ENCODE assay signal across 26 mouse cellular contexts in genomic region chr1:66922061-66922460, GRCm38 (mm10). TPM values are rescaled to one million over a fixed set of nuclear protein-coding genes. Genes with fewer than 3 reads are reported as not detected.
DNase-seq lines count a peak whose midpoint lies in the region; TF ChIP-seq lines count a peak whose summit lies in the region.
"Had no signal": no experiment of that assay in that cellular context is flagged by ENCODE, and none has a peak within 500 bp of the region (broad histone marks: within the 10 kb centered on the region; RNA-seq: fewer than 3 reads in every experiment).

No protein-coding gene starts in this region.

- H3K36me3 ChIP-seq in C2C12 (ENCODE audit: control insufficient read depth, insufficient read depth), result no peaks in the 10 kb centered on the region
- H3K36me3 ChIP-seq: embryonic facial prominence, embryonic 13.5 days; forebrain, embryonic 10.5 days; heart, embryonic 13.5 days; intestine, embryonic 15.5 days had no signal

- DNase-seq in gastrocnemius, adult 2 months, result peak; percentile 42
- DNase-seq in gastrocnemius, postnatal 36 days, result no peak
- DNase-seq in brain, adult 2 months (ENCODE audit: low read depth, low spot score), result peak; percentile 15
- no peak for DNase-seq in cerebellum, adult 18-20 months
- DNase-seq in yolk sac, embryonic 10.5 days (ENCODE audit: low spot score), result no peak
- DNase-seq: adrenal gland, adult 8-10 months; adrenal gland, postnatal 25 days; cerebellum, adult 2 months; cerebellum, adult 9-11 months; cerebellum, postnatal 25 days; gastrocnemius, postnatal 10 days; heart, adult 18-20 months; heart, postnatal 14 days; heart, postnatal 4 days; kidney, adult 11 months had no signal

- no peak overlapping the region for H3ac ChIP-seq in C2C12 (ENCODE audit: control insufficient read depth, insufficient read length, low read depth)

- H3K4me3 ChIP-seq in gastrocnemius, adult 2 months, result no peak overlapping the region
- H3K4me3 ChIP-seq in C2C12 (ENCODE audit: insufficient read depth, poor library complexity, severe bottlenecking), result no peak overlapping the region
- H3K4me3 ChIP-seq: embryonic facial prominence, embryonic 13.5 days; forebrain, embryonic 10.5 days; forebrain, embryonic 13.5 days; heart, embryonic 10.5 days; heart, embryonic 13.5 days; intestine, embryonic 15.5 days had no signal

- TF ChIP-seq CTCF in gastrocnemius, adult 2 months (IDR thresholded peaks at IDR 0.05), result no peak
- TF ChIP-seq CTCF in C2C12 (IDR thresholded peaks at IDR 0.05; ENCODE audit: control insufficient read depth, insufficient read depth, insufficient read length), result no peak

- no peaks in the 10 kb centered on the region for H3K79me3 ChIP-seq in C2C12 (ENCODE audit: low read depth)

- intact Hi-C loops in gastrocnemius, adult 2 months (cut with DNase I), result no loop called here
- intact Hi-C loops in gastrocnemius, postnatal 36 days (cut with DNase I), result no loop called here

- peak overlapping the region; percentile 81 for H3K27ac ChIP-seq in gastrocnemius, adult 2 months
- H3K27ac ChIP-seq: embryonic facial prominence, embryonic 13.5 days; forebrain, embryonic 10.5 days; forebrain, embryonic 13.5 days; heart, embryonic 10.5 days; heart, embryonic 13.5 days; hindbrain, embryonic 14.5 days; intestine, embryonic 15.5 days had no signal

- H3K79me2 ChIP-seq in C2C12 (ENCODE audit: control insufficient read depth, insufficient read depth), result no peaks in the 10 kb centered on the region

- H3K27me3 ChIP-seq in C2C12 (ENCODE audit: control insufficient read depth, insufficient read depth, insufficient read length), result no peaks in the 10 kb centered on the region
- H3K27me3 ChIP-seq: embryonic facial prominence, embryonic 13.5 days; forebrain, embryonic 13.5 days; heart, embryonic 13.5 days; intestine, embryonic 15.5 days had no signal

TF ChIP-seq in C2C12, 6 proteins besides CTCF, POLR2A, EP300 and RAD21:
- TF ChIP-seq MYOD1 (IDR thresholded peaks at IDR 0.05; ENCODE audit: control insufficient read depth, insufficient read length, low read depth) (peak; percentile 74), MAX (IDR thresholded peaks at IDR 0.05) (no peak), USF1 (IDR thresholded peaks at IDR 0.05; ENCODE audit: low read depth) (no peak), FOSL1 (IDR thresholded peaks at IDR 0.05; ENCODE audit: insufficient read depth, low read length, poor library complexity, severe bottlenecking) (no peak), MYOG (IDR thresholded peaks at IDR 0.05; ENCODE audit: control insufficient read depth, extremely low read depth, insufficient read length) (no peak), CEBPB (IDR thresholded peaks at IDR 0.05; ENCODE audit: low read depth) (no peak)
TF ChIP-seq in C2C12: peak in this region for 1.

RNA-seq across cellular contexts. Expression of gene Myl1, which starts 23.1 kb away (rescaled TPM):
- total RNA-seq in gastrocnemius, adult 2 months (2021), result over 10,000 TPM; 14,696 to 24,668 TPM
- total RNA-seq in gastrocnemius, postnatal 36 days (2021), result over 10,000 TPM; 25,842 to 31,394 TPM
- 4.9 TPM for polyA plus RNA-seq in C2C12 (2012; fragmentation: generic; extraction: Trizol)
- total RNA-seq: common myeloid progenitor, adult 5-6 weeks; ES-E14 had no signal
- polyA plus RNA-seq: activated CD4-positive, CD25-positive, alpha-beta regulatory T cell, adult 4 months had no signal

RNA-seq across cellular contexts. Expression of gene Acadl, which starts 59.0 kb away (rescaled TPM):
- 100 to 1,000 TPM; 186 to 398 TPM for total RNA-seq in gastrocnemius, adult 2 months (2021)
- total RNA-seq in gastrocnemius, postnatal 36 days (2021), result 100 to 1,000 TPM; 259 to 288 TPM
- 96.7 TPM for polyA plus RNA-seq in C2C12 (2012; fragmentation: generic; extraction: Trizol)

Comparison
In these comparisons a context has a peak if more than half of its experiments do, and no peak if none do; other contexts are left out.
1. DNase-seq: peak in gastrocnemius, adult 2 months (single experiment) and brain, adult 2 months (single experiment); none in gastrocnemius, postnatal 36 days (0 of 2), cerebellum, adult 18-20 months (0 of 2) and yolk sac, embryonic 10.5 days (single experiment).